8 mouse cellular contexts compared by ENCODE assay signal in genomic region chr14:18893121-18893946, GRCm38 (mm10). TPM values are rescaled to one million over a fixed set of nuclear protein-coding genes. Genes with fewer than 3 reads are reported as not detected.
DNase-seq lines count a peak whose midpoint lies in the region; ATAC-seq lines count a peak whose summit lies in the region.

No protein-coding gene starts in this region.

- no peaks in the 10 kb centered on the region for H3K36me3 ChIP-seq in intestine, embryonic 14.5 days (ENCODE audit: control insufficient read depth, insufficient read depth, low read length)

- under 1% methylated on average over 66 of the region's 116 CpGs for WGBS in intestine, embryonic 14.5 days

- intact Hi-C loops in gastrocnemius, postnatal 36 days (cut with DNase I): no loop called here
- intact Hi-C loops in left cerebral cortex, postnatal 10 days (cut with DNase I): no loop called here

- no peak overlapping the region for H3K27ac ChIP-seq in intestine, embryonic 14.5 days (ENCODE audit: low read depth)

- peak overlapping the region; percentile 68 for H3K4me3 ChIP-seq in intestine, embryonic 14.5 days (ENCODE audit: low read depth, low read length)

- H3K27me3 ChIP-seq in intestine, embryonic 14.5 days (replicated peaks; ENCODE audit: control insufficient read depth, insufficient read depth, low read length): no peaks in the 10 kb centered on the region

- H3K9ac ChIP-seq in intestine, embryonic 14.5 days (ENCODE audit: low read length): peak overlapping the region; percentile 84

- 0 out of 2 replicates have a peak, but pooled peaks cover 4% of the 10 kb centered on the region for H3K4me1 ChIP-seq in intestine, embryonic 14.5 days (replicated peaks; ENCODE audit: control insufficient read depth, insufficient read depth, low read length)

- ATAC-seq in intestine, embryonic 14.5 days (replicated peaks; ENCODE audit: low FRiP score, low TSS enrichment, low read depth): peak; percentile 94
- ATAC-seq in megakaryocyte progenitor cell, adult 5-6 weeks (replicated peaks; ENCODE audit: poor library complexity): peak; percentile 85

- no peaks in the 10 kb centered on the region for H3K9me3 ChIP-seq in intestine, embryonic 14.5 days (ENCODE audit: control insufficient read depth, low read length)

- DNase-seq in adrenal gland, adult 18-20 months (ENCODE audit: low spot score in 2 of 2): peak; percentile 84 to 93
- peak; percentile 92 for DNase-seq in embryo, embryonic 10 days (ENCODE audit: low spot score)
- DNase-seq in gastrocnemius, postnatal 36 days: peak; percentile 86 to 90
- DNase-seq in intestine, embryonic 14.5 days (ENCODE audit: low spot score): peak; percentile 91
- peak; percentile 74 to 96 for DNase-seq in left cerebral cortex, postnatal 10 days (ENCODE audit: extremely low spot score in 1 of 2, low spot score in 2 of 2)
- DNase-seq in right cerebral cortex, postnatal 14 days: peak; percentile 92
- DNase-seq in urinary bladder, postnatal 25 days (ENCODE audit: low spot score): peak; percentile 94

- peak overlapping the region; percentile 60 for H3K4me2 ChIP-seq in intestine, embryonic 14.5 days (ENCODE audit: low read length)

RNA-seq across cellular contexts. Expression of gene Ube2e2, which starts 0.7 kb away (rescaled TPM):
- 10 to 100 TPM; 41.0 to 43.5 TPM for total RNA-seq in adrenal gland, adult 18-20 months (2021)
- total RNA-seq in gastrocnemius, postnatal 36 days (2021): 1 to 10 TPM; 7.8 to 9.6 TPM
- 48.7 and 50.2 TPM in 2 replicates for polyA plus RNA-seq in intestine, embryonic 14.5 days (2014; fragmentation: Nextera tagmentation; extraction: Ambion mirVana)
- total RNA-seq in left cerebral cortex, postnatal 10 days (2021): 100 to 1,000 TPM; 159 to 165 TPM
- 4.5 and 5.1 TPM in 2 replicates for total RNA-seq in megakaryocyte progenitor cell, adult 5-6 weeks (2015)
- total RNA-seq in megakaryocyte progenitor cell, adult 5-6 weeks (2017): 3.7 and 5.6 TPM in 2 replicates
